Mouse (Mus musculus): ENCODE measurements at regions not wholly inside any gene's neighbourhood (a gene's known extent, or its start where the extent isn't known, plus 50 kb on each side); places are given as distances from the start of the nearest gene placed in this dataset.

DNA sequence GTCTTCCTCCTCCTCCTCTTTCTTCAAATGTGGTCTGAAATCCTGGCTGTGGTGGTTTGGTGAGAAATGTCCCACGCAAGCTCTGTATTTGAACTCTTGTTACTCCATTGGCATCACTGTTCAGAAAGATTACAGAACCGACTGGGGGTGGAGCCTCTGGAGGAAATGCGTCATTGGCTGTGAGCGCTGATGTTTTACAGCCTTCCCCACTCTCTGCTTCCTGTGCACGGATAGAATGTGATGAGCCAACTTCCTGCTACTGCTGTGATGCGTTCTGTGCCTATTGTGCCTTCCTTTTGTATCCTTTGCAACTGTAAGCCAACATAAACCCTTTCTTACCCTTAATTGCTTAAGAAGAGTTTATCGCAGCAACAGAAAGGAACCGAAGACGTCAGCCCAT lies 94.8 kb upstream of the Ctnnb1 start:
- TF ChIP-seq CTCF (IDR thresholded peaks at IDR 0.05; ENCODE audit: borderline replicate concordance, insufficient read depth, low read depth, low read length) = no peak
- no peak for TF ChIP-seq POLR2A (IDR thresholded peaks at IDR 0.05; ENCODE audit: borderline replicate concordance, insufficient read depth, low read length)

All from cerebellum, adult 2 months (tissue).